In genomic region chr12:91789801-91790200, GRCm38 (mm10) we compare ENCODE assay signal across 8 mouse cellular contexts. TPM values are rescaled to one million over a fixed set of nuclear protein-coding genes. Genes with fewer than 3 reads are reported as not detected.
DNase-seq lines count a peak whose midpoint lies in the region; ATAC-seq and TF ChIP-seq lines count a peak whose summit lies in the region.

No protein-coding gene starts in this region.

- ATAC-seq in common myeloid progenitor, adult 5-6 weeks (replicated peaks; ENCODE audit: low read depth, poor library complexity, severe bottlenecking) = peak; percentile 87
- ATAC-seq in lung, embryonic 14.5 days (ENCODE audit: insufficient read depth) = no peak

- H3K27ac ChIP-seq in lung, embryonic 14.5 days (ENCODE audit: low read depth) = no peak overlapping the region

- 55% methylated on average over 6 of the region's 6 CpGs for WGBS in lung, embryonic 14.5 days

- intact Hi-C loops in heart, postnatal 25 days (cut with DNase I) = loop anchor here (1.0 to 5.0 kb wide), 2 partner anchors 58 to 148 kb away; no protein-coding TSS in a partner anchor
- intact Hi-C loops in heart, postnatal 10 days (cut with DNase I) = loop anchor here (1.0 to 5.0 kb wide), 2 partner anchors 58 to 148 kb away; no protein-coding TSS in a partner anchor

- no peaks in the 10 kb centered on the region for H3K9me3 ChIP-seq in lung, embryonic 14.5 days (ENCODE audit: low read depth, low read length)

- no peak overlapping the region for H3K4me3 ChIP-seq in lung, embryonic 14.5 days (ENCODE audit: low read depth, low read length)

- H3K4me2 ChIP-seq in lung, embryonic 14.5 days = no peak overlapping the region

- peak; percentile 60 to 78 for DNase-seq in heart, adult 18-20 months
- DNase-seq in heart, postnatal 25 days (ENCODE audit: low spot score) = no peak
- peak; percentile 63 for DNase-seq in T-cell, adult 2 months (ENCODE audit: low spot score)
- peak; percentile 70 to 79 for DNase-seq in heart, postnatal 10 days
- DNase-seq in layer of hippocampus, adult 9-11 months = peak; percentile 60
- peak; percentile 80 for DNase-seq in lung, embryonic 14.5 days
- DNase-seq in right cerebral cortex, postnatal 10 days (ENCODE audit: low spot score in 2 of 2) = peak; percentile 66 to 71

- H3K36me3 ChIP-seq in lung, embryonic 14.5 days (ENCODE audit: insufficient read depth) = no peaks in the 10 kb centered on the region

- no peaks in the 10 kb centered on the region; the same call in 1 of the 2 replicates for H3K4me1 ChIP-seq in lung, embryonic 14.5 days (ENCODE audit: insufficient read depth)

- H3K27me3 ChIP-seq in lung, embryonic 14.5 days (ENCODE audit: insufficient read depth, low read length) = no peaks in the 10 kb centered on the region

- peak; percentile 83 for TF ChIP-seq CTCF in lung, embryonic 14.5 days (IDR thresholded peaks at IDR 0.05; ENCODE audit: low read depth)

- no peak overlapping the region for H3K9ac ChIP-seq in lung, embryonic 14.5 days

RNA-seq across cellular contexts. Expression of gene Ston2, which starts 1.6 kb away (rescaled TPM):
- total RNA-seq in heart, adult 18-20 months (2021) = 1 to 10 TPM; 4.7 to 5.9 TPM
- 1 to 10 TPM; 4.0 to 4.5 TPM for total RNA-seq in heart, postnatal 25 days (2021)
- total RNA-seq in common myeloid progenitor, adult 5-6 weeks (2017) = 1.8 and 3.0 TPM in 2 replicates
- 1 to 10 TPM; 4.9 to 7.8 TPM for total RNA-seq in heart, postnatal 10 days (2021)
- polyA plus RNA-seq in lung, embryonic 14.5 days (2014; fragmentation: Nextera tagmentation; extraction: Ambion mirVana) = 8.7 and 10.6 TPM in 2 replicates

RNA-seq across cellular contexts. Expression of gene Sel1l, which starts 59.2 kb away (rescaled TPM):
- total RNA-seq in heart, adult 18-20 months (2021) = 10 to 100 TPM; 65.4 to 72.4 TPM
- total RNA-seq in heart, postnatal 25 days (2021) = 10 to 100 TPM; 62.3 to 69.2 TPM
- total RNA-seq in common myeloid progenitor, adult 5-6 weeks (2017) = 48.1 and 67.9 TPM in 2 replicates
- 10 to 100 TPM; 60.3 to 62.6 TPM for total RNA-seq in heart, postnatal 10 days (2021)
- polyA plus RNA-seq in lung, embryonic 14.5 days (2014; fragmentation: Nextera tagmentation; extraction: Ambion mirVana) = 104 TPM in 2 replicates
